Mouse (Mus musculus) liver, adult 2 months (tissue): Measurements from ENCODE around the gene Lpp. TPM values are rescaled to one million over a fixed set of nuclear protein-coding genes. Genes with fewer than 3 reads are reported as not detected.

Experiments
- DNase-seq: peaks from one replicate; pipeline ENCODE4 v3.0.0-alpha.2; 2011; ENCODE audit warnings: low read depth, low spot score; ENCODE audit errors: extremely low read depth
- H3K27ac ChIP-seq: fragments of 200-500 bp; replicated peaks from 2 replicates; pipeline ENCODE4 v1.5.1; 2012; ENCODE audit warnings: low read depth, mild to moderate bottlenecking, control low read depth, inconsistent platforms, low read length; ENCODE audit not compliant: insufficient read depth
- H3K27me3 ChIP-seq: fragments of 200-500 bp; 2 replicates; pipeline ENCODE4 v1.6.1; 2012; ENCODE audit warnings: mild to moderate bottlenecking, moderate library complexity, low read length, inconsistent platforms; ENCODE audit not compliant: control insufficient read depth, insufficient read depth
- H3K36me3 ChIP-seq: fragments of 200-500 bp; 2 replicates; pipeline ENCODE4 v1.6.1; 2012; ENCODE audit warnings: low read length, inconsistent platforms; ENCODE audit not compliant: control insufficient read depth, insufficient read depth
- H3K4me1 ChIP-seq: fragments of 200-500 bp; 2 replicates; pipeline ENCODE4 v1.6.1; 2011; ENCODE audit warnings: low read length; ENCODE audit not compliant: control insufficient read depth, insufficient read depth
- H3K4me3 ChIP-seq: fragments of 200-500 bp; 2 replicates; pipeline ENCODE4 v1.5.1; 2011; ENCODE audit warnings: low read depth, mild to moderate bottlenecking, control low read depth, low read length, moderate library complexity; ENCODE audit not compliant: insufficient read depth
- H3K79me2 ChIP-seq: fragments of 200-500 bp; 2 replicates; pipeline ENCODE4 v1.6.1; 2012; ENCODE audit warnings: inconsistent platforms, mild to moderate bottlenecking, low read length, moderate library complexity; ENCODE audit not compliant: control insufficient read depth, insufficient read depth
- H3K9ac ChIP-seq: fragments of 200-500 bp; 2 replicates; pipeline ENCODE4 v1.6.1; 2012; ENCODE audit warnings: low read depth, mild to moderate bottlenecking, control low read depth, inconsistent platforms, low read length
- CTCF ChIP-seq: fragments of 200-500 bp; IDR thresholded peaks from 2 replicates; pipeline ENCODE4 v1.5.1; 2011; ENCODE audit warnings: low read depth, low read length, control low read depth
- POLR2A ChIP-seq: fragments of 200-500 bp; IDR thresholded peaks from 2 replicates; pipeline ENCODE4 v1.6.1; 2011; ENCODE audit warnings: low read length, control low read depth; ENCODE audit not compliant: insufficient read depth; ENCODE audit errors: extremely low read depth
- WGBS: fragments of 180-500 bp; shearing (Covaris S2); methylation state at CpG from one replicate; pipeline ENCODE4 v1.1.7; 2018; 5-methylcytosine and 5-hydroxymethylcytosine counted together
- polyA plus RNA-seq: library from polyadenylated mRNA; depleted of rRNA; stranded (reverse); fragments of >200 nt; gene quantifications from 2 replicates; pipeline ENCODE4 v1.2.3, GENCODE M21; 2012
- total RNA-seq: library from RNA; depleted of rRNA; stranded (reverse); fragments of >200 nt; gene quantifications from 2 replicates; pipeline ENCODE4 v1.2.3, GENCODE M21; 2014

Lpp gene
- total and polyA plus RNA-seq, 2 experiments = 7.5 to 23.0 TPM

DNA sequence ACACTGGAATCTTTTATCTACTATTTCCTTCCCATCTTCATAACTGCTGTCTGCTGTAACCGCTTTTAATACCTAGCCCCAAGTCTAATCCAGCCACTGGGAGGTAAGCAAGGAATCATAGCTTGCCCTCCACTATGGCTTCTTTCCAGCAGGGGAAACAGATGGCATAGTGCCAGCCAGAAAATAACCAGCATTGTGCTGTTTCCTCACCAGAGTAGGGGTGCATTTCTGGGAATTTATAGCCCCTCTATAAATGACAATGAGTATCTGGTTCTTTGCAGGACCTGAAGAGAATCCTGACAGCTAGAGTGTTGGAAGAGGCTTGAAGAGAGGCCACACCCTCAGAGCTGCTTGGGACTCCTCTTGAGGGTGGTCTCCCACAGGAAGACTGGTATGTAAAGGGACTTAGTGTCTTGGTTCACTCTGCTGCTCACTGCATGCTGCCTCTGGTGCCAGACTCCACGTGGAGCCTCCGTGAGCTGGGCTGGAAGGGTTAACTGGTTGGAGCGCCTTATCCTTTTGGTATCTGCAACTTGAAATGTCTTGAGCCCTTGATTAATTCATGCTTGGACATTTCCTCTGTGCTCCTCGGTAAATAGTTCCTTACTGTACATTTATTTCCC lies 49.3 kb downstream of the Lpp start:
- TF ChIP-seq CTCF = no peak
- TF ChIP-seq POLR2A = no peak
- H3K4me3 ChIP-seq = no peak overlapping the region
- H3K4me1 ChIP-seq = peaks cover 13% of the 10 kb centered on the region; the same call in 1 of the 2 replicates
- peaks cover 15% of the 10 kb centered on the region for H3K79me2 ChIP-seq
- H3K27ac ChIP-seq = no peak overlapping the region
- WGBS = 85% methylated on average over 5 of the region's 5 CpGs
- no peak for DNase-seq
- no peaks in the 10 kb centered on the region for H3K27me3 ChIP-seq
- H3K9ac ChIP-seq = no peak overlapping the region
- H3K36me3 ChIP-seq = peaks cover 3% of the 10 kb centered on the region; the same call in 1 of the 2 replicates

GRCm38 (mm10) chr16:24443123-24443515 lies 49.8 kb downstream of the Lpp start:
- no peak for DNase-seq
- WGBS = 95% methylated on average over 7 of the region's 7 CpGs
- TF ChIP-seq POLR2A (no peak), CTCF (no peak)
- Histone ChIP-seq H3K27me3 (no peaks in the 10 kb centered on the region), H3K79me2 (peaks cover 15% of the 10 kb centered on the region), H3K36me3 (peaks cover 3% of the 10 kb centered on the region; the same call in 1 of the 2 replicates), H3K4me1 (peaks cover 13% of the 10 kb centered on the region; the same call in 1 of the 2 replicates), H3K27ac (no peak overlapping the region), H3K9ac (no peak overlapping the region), H3K4me3 (no peak overlapping the region)

GRCm38 (mm10) chr16:24443555-24443954 lies 50.2 kb downstream of the Lpp start:
- peaks cover 3% of the 10 kb centered on the region; the same call in 1 of the 2 replicates for H3K36me3 ChIP-seq
- peaks cover 10% of the 10 kb centered on the region; the same call in 1 of the 2 replicates for H3K4me1 ChIP-seq
- H3K9ac ChIP-seq = no peak overlapping the region
- peaks cover 15% of the 10 kb centered on the region for H3K79me2 ChIP-seq
- no peak overlapping the region for H3K4me3 ChIP-seq
- 84% methylated on average over 5 of the region's 5 CpGs for WGBS
- TF ChIP-seq POLR2A (no peak), CTCF (no peak)
- DNase-seq = no peak
- H3K27ac ChIP-seq = no peak overlapping the region
- H3K27me3 ChIP-seq = no peaks in the 10 kb centered on the region

DNA sequence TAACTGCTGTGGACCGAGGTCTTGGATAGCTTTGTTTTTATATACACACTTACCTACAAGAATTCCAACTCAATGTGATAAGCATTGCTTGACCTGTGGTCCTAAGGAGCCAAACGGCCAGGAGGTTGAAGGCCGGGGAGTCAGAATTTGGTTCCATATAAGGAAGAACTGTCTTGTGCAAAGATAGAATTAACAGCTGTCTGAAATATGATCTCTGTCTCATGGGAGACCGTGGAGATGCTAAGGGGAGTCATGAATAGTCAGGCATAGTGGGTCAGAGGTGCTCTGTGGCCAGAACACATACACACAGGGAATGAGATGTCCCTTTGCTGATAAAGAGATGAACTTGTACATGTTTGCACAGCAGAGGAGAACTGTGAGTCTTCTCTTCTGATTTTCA lies 51.5 kb downstream of the Lpp start:
- peaks cover 3% of the 10 kb centered on the region; the same call in 1 of the 2 replicates for H3K36me3 ChIP-seq
- H3K9ac ChIP-seq = no peak overlapping the region
- DNase-seq = no peak
- WGBS = 82% methylated on average over 4 of the region's 4 CpGs
- H3K4me1 ChIP-seq = peaks cover 15% of the 10 kb centered on the region; the same call in 1 of the 2 replicates
- H3K4me3 ChIP-seq = no peak overlapping the region
- no peak for TF ChIP-seq CTCF
- no peak for TF ChIP-seq POLR2A
- no peak overlapping the region for H3K27ac ChIP-seq
- H3K79me2 ChIP-seq = peaks cover 8% of the 10 kb centered on the region
- H3K27me3 ChIP-seq = no peaks in the 10 kb centered on the region

GRCm38 (mm10) chr16:24445473-24445872 lies 52.2 kb downstream of the Lpp start:
- peaks cover 3% of the 10 kb centered on the region; the same call in 1 of the 2 replicates for H3K36me3 ChIP-seq
- no peak overlapping the region for H3K4me3 ChIP-seq
- peak; percentile 37 for DNase-seq
- H3K27me3 ChIP-seq = no peaks in the 10 kb centered on the region
- no peak for TF ChIP-seq CTCF
- no peak for TF ChIP-seq POLR2A
- H3K9ac ChIP-seq = no peak overlapping the region
- H3K27ac ChIP-seq = no peak overlapping the region
- WGBS = 62% methylated on average over 3 of the region's 3 CpGs
- H3K79me2 ChIP-seq = peaks cover 6% of the 10 kb centered on the region
- H3K4me1 ChIP-seq = peaks cover 18% of the 10 kb centered on the region

DNA sequence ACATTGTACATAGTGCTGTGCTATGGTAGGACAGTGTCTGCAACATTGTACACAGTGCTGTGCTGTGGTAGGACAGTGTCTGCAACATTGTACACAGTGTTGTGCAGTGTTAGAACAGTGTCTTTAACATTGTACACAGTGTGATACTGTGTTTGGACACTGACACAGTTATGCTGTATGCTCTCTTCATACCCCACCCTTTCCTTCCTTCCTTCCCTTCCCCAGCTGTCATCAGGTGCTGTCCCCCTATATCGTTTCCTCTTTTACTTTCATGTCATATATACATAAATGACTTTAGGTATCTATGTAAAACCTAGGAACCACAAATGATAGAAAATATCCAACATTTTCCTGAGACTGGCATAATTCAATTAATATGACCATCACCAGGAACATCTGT lies 53.1 kb downstream of the Lpp start:
- H3K79me2 ChIP-seq = peaks cover 6% of the 10 kb centered on the region
- DNase-seq = no peak
- H3K27me3 ChIP-seq = no peaks in the 10 kb centered on the region
- H3K27ac ChIP-seq = no peak overlapping the region
- TF ChIP-seq POLR2A (no peak), CTCF (no peak)
- H3K36me3 ChIP-seq = peaks cover 3% of the 10 kb centered on the region; the same call in 1 of the 2 replicates
- H3K9ac ChIP-seq = peak overlapping the region; percentile 12; the same call in 1 of the 2 replicates
- peaks cover 21% of the 10 kb centered on the region for H3K4me1 ChIP-seq
- WGBS = 69% methylated on average over 1 of the region's 1 CpGs
- H3K4me3 ChIP-seq = no peak overlapping the region
